Mouse (Mus musculus) telencephalon, adult 2 months (tissue): Measurements from ENCODE around the gene 5730409E04Rik.

ENCODE experiments used
- DNase-seq: peaks from one replicate; pipeline ENCODE4 v3.0.0-alpha.2; 2011; ENCODE audit warnings: low read depth, low spot score

Gene 5730409E04Rik

GRCm38 (mm10) chr4:126609606-126610181 is at the start of gene 5730409E04Rik:
Gene 5730409E04Rik (plus strand): TSS chr4:126609818.
- peak; percentile 71 for DNase-seq

GRCm38 (mm10) chr4:126563798-126564197 is 45.8 kb upstream of the 5730409E04Rik start:
- no peak for DNase-seq

GRCm38 (mm10) chr4:126567243-126567642 is 42.4 kb upstream of the 5730409E04Rik start:
- no peak for DNase-seq

- no peak for DNase-seq
These were observed 39.8 kb upstream of the 5730409E04Rik start for GRCm38 (mm10) chr4:126569783-126570182.

GRCm38 (mm10) chr4:126576281-126576680 is 33.3 kb upstream of the 5730409E04Rik start:
- DNase-seq, result peak; percentile 72

GRCm38 (mm10) chr4:126577920-126578319 is 31.7 kb upstream of the 5730409E04Rik start:
- no peak for DNase-seq

DNA sequence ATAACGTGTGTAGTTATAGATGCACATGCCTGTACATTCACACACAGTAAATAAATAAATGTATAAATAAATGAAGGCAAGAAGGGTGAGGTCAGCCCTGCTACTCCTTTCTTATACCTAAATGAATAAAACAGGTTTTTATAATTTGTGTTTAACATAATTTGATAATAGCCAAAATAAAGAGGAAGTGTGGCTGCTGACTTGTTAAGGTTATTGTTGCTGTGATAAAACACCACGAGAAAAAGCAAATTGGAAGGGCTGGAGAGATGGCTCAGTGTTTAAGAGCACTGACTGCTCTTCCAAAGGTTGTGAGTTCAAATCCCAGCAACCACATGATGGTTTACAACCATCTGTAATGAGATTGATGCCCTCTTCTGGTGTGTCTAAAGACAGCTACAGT is 30.5 kb upstream of the 5730409E04Rik start:
- no peak for DNase-seq

GRCm38 (mm10) chr4:126585739-126586138 is 23.9 kb upstream of the 5730409E04Rik start:
- no peak for DNase-seq

- no peak for DNase-seq
These were observed 17.6 kb upstream of the 5730409E04Rik start for GRCm38 (mm10) chr4:126592039-126592438.

DNA sequence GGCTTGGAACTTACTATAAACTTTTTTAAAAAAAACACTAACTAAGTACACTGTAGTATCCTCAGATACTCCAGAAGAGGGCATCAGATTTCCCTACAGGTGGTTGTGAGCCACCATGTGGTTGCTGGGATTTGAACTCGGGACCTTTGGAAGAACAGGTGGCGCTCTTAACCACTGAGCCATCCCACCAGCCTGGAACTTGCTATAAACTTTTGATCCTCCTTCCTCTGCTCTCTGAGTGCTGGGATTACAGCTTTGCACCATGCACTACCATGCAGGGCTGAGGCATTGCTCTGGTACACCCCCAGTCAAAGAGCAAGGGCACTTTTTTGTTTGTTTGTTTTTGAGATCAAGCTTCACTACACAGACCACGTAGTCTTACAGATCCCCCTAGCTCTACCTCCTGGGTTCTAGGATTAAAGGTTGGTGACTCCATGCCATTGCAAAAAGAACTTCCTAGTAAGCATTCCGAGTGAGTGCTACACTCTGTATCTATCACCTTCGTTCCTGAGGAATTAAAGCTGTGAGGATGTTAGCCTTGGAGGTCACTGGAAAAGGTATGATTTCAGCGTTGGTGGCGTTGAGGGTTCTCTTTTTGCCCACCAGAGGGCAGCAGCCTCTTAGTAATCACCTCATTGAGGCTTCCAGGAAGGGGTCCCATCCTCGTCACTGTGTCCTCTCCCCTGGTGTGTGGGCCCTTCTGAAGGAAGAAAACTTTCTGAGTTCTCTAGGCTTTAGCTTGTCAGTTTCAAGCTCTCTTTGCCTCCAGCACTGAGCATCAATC is 9.5 kb upstream of the 5730409E04Rik start:
- no peak for DNase-seq

GRCm38 (mm10) chr4:126601597-126602444 is 7.8 kb upstream of the 5730409E04Rik start:
- DNase-seq, result peak; percentile 19

DNA sequence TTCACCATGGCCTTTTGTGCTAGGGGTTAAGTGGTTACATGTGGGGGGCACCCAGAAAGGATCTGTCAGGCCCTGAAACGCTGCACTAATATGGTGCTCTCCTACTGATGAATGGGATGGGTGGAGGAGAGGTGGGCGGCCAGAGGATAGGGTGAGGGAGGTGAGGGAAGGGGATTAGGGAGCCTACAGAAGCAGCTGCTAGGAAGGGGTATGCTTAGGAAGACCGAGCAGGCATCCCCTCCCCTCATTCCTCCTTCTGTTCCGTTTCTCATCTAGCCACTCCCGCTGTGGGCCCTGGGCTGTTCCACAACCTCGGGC is 7.2 kb upstream of the 5730409E04Rik start:
- DNase-seq, result no peak

GRCm38 (mm10) chr4:126604141-126604540 is 5.5 kb upstream of the 5730409E04Rik start:
- DNase-seq, result no peak

DNA sequence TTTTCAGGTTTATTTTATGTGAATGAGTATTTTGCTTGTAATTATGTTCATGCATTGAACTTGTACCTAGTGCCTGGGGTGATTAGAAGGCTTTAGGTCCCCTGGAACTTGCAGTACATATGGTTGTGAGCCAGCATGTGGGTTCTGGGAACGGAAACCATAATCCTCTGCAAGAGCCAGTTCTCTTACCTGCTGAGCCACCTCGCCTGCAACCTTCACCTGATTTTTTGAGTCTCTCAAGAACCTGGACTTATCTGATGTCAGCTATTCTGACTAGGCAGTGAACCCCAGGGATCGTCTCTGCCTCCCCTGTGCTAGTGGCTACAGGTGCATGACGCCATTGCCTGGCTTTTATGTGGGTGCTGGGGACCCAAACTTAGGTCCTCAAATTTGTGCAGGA is 3.9 kb upstream of the 5730409E04Rik start:
- DNase-seq, result no peak

GRCm38 (mm10) chr4:126611991-126612390 is 2.4 kb downstream of the 5730409E04Rik start:
- no peak for DNase-seq

- no peak for DNase-seq
These were observed 6.7 kb downstream of the 5730409E04Rik start for GRCm38 (mm10) chr4:126616312-126616711.

GRCm38 (mm10) chr4:126619691-126620330 is 10.2 kb downstream of the 5730409E04Rik start:
- DNase-seq, result no peak

- no peak for DNase-seq
These were observed 10.8 kb downstream of the 5730409E04Rik start for GRCm38 (mm10) chr4:126620349-126620874.

- no peak for DNase-seq
These were observed 17.5 kb downstream of the 5730409E04Rik start for GRCm38 (mm10) chr4:126627021-126627681.

- no peak for DNase-seq
These were observed 22.3 kb downstream of the 5730409E04Rik start for GRCm38 (mm10) chr4:126631922-126632321.

GRCm38 (mm10) chr4:126632668-126633067 is 23.1 kb downstream of the 5730409E04Rik start:
- no peak for DNase-seq
